Mouse (Mus musculus): Measurements from ENCODE around the gene Hmx1.

DNA sequence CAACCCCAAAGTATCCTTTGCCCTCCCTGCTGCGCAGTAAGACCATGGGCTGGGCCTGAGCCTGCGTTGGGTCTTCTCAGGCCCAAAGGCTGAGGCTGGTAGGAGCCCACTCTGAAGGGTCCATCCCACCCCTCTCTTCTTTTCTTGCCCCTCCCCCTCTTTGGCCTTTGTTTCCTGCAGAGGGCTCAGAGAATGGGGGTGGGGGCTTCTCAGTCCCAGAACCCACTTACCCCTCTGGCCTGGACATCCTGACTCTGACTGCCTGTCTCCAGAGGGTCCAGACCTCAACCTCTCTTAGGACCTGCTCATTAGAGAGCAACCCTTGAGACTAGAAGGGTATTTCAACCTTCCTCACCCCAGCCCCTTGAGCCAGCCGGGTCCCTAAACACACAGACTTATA, 1.0 kb downstream of the Hmx1 start:
- no peak for TF ChIP-seq CTCF (IDR thresholded peaks at IDR 0.05; ENCODE audit: low read depth)
- TF ChIP-seq EP300 (IDR thresholded peaks at IDR 0.05; ENCODE audit: low read depth) = no peak
